Mouse (Mus musculus) ES-E14 (cell line): Measurements from ENCODE around the gene Cyth1.

Source experiments
- CHD2 ChIP-seq: IDR thresholded peaks from 2 replicates; pipeline ENCODE4 v1.6.1; 2014; ENCODE audit warnings: mild to moderate bottlenecking, low read depth, low read length, inconsistent platforms
- HCFC1 ChIP-seq: IDR thresholded peaks from 2 replicates; pipeline ENCODE4 v1.6.1; 2012; ENCODE audit warnings: low read length, inconsistent platforms, borderline replicate concordance; ENCODE audit not compliant: insufficient read depth
- ZC3H11A ChIP-seq: IDR thresholded peaks from 2 replicates; pipeline ENCODE4 v1.6.1; 2012; ENCODE audit warnings: low read depth, mild to moderate bottlenecking, inconsistent platforms, low read length, borderline replicate concordance
- ZNF384 ChIP-seq: IDR thresholded peaks from 2 replicates; pipeline ENCODE4 v1.6.1; 2012; ENCODE audit warnings: low read depth, low read length, inconsistent platforms

- no peak for TF ChIP-seq ZNF384
- TF ChIP-seq CHD2 = no peak
- TF ChIP-seq ZC3H11A = no peak
- TF ChIP-seq HCFC1 = no peak
These were observed 102.5 kb downstream of the Cyth1 start for GRCm38 (mm10) chr11:118145771-118146351.
